8 mouse cellular contexts compared by ENCODE assay signal in the genomic region with DNA sequence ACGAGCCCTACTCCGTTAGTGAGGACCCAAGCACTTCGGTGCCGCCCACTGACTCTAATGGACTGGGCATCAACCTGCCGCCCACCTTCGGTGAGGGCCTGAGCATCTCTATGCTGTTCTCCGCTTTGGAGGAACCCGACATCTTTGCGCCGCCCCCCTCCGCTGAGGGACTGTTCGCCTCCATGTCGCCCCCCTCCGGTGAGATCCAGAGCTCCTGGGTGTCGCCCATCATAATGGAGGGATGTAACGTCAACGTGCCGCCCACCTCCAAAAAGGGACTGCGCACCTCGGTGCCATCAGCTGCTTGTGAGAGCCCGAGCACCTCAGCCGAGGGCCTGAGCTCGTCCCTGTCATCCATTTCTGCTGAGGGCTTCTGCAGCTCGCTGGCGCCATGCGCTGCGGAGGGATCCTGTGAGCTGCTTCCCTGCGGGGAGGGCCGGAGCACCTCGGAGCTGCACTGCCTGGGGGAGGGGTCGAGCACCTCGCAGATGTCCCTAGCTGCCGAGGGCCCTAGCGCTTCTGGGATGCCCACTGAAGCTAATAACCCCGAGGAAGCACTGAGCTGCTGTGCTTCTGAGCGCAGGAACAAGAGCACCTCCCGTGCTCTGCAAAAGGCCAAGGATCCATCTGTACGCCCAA. TPM values are rescaled to one million over a fixed set of nuclear protein-coding genes. Genes with fewer than 3 reads are reported as not detected.
A peak's percentile ranks its signal among the peaks of the same experiment; 100 is the strongest.
DNase-seq lines count a peak whose midpoint lies in the region; ATAC-seq and TF ChIP-seq lines count a peak whose summit lies in the region.

No protein-coding gene starts in this region.

- no peaks in the 10 kb centered on the region; the same call in 1 of the 2 replicates for H3K4me1 ChIP-seq in cortical plate, adult 2 months (ENCODE audit: control insufficient read depth, insufficient read depth, low read length)
- H3K4me1 ChIP-seq in hindbrain, postnatal 0 days (ENCODE audit: insufficient read depth, low read length): no peaks in the 10 kb centered on the region

- no peaks in the 10 kb centered on the region for H3K36me3 ChIP-seq in hindbrain, postnatal 0 days (ENCODE audit: insufficient read depth, low read length)

- no peaks in the 10 kb centered on the region; the same call in 1 of the 2 replicates for H3K27me3 ChIP-seq in hindbrain, postnatal 0 days (ENCODE audit: insufficient read depth, low read length)

- TF ChIP-seq CTCF in cortical plate, adult 2 months (IDR thresholded peaks at IDR 0.05; ENCODE audit: extremely low read depth, insufficient read depth, low read length): peak; percentile 35; the same call in 1 of the 2 replicates
- TF ChIP-seq CTCF in hindbrain, postnatal 0 days (IDR thresholded peaks at IDR 0.05; ENCODE audit: low read depth): peak; percentile 63
- TF ChIP-seq CTCF in left cerebral cortex, adult 2 months (IDR thresholded peaks at IDR 0.05): peak; percentile 56

- H3K9me3 ChIP-seq in hindbrain, postnatal 0 days (ENCODE audit: low read length): no peaks in the 10 kb centered on the region

- H3K4me2 ChIP-seq in hindbrain, postnatal 0 days (ENCODE audit: low read depth, low read length): peak overlapping the region; percentile 61

- peak; percentile 48 for DNase-seq in adipocyte (ENCODE audit: low spot score)
- DNase-seq in gastrocnemius, adult 8-10 months (ENCODE audit: low spot score in 2 of 2): peak; percentile 17 to 28
- DNase-seq in hindbrain, postnatal 0 days (ENCODE audit: low spot score): peak; percentile 83
- peak; percentile 78 to 79 for DNase-seq in left cerebral cortex, adult 2 months (ENCODE audit: extremely low spot score in 1 of 2, low spot score in 2 of 2)
- peak; percentile 64 to 78 for DNase-seq in lung, postnatal 4 days
- DNase-seq in retina, postnatal 1 day: peak; percentile 83
- DNase-seq in urinary bladder, adult 2 months (ENCODE audit: low spot score): peak; percentile 42

- peak overlapping the region; percentile 72 for H3K4me3 ChIP-seq in cortical plate, adult 2 months (ENCODE audit: insufficient read depth, low read length)
- peak overlapping the region; percentile 56 for H3K4me3 ChIP-seq in hindbrain, postnatal 0 days (ENCODE audit: low read length)
- peak overlapping the region; percentile 69 for H3K4me3 ChIP-seq in left cerebral cortex, adult 2 months

- 33% methylated on average over 37 of the region's 38 CpGs for WGBS in hindbrain, postnatal 0 days

- H3K27ac ChIP-seq in cortical plate, adult 2 months (ENCODE audit: insufficient read depth, low read length): peak overlapping the region; percentile 79
- peak overlapping the region; percentile 92 for H3K27ac ChIP-seq in hindbrain, postnatal 0 days
- H3K27ac ChIP-seq in left cerebral cortex, adult 2 months: peak overlapping the region; percentile 92

- intact Hi-C loops in left cerebral cortex, adult 2 months (cut with DNase I): loop anchor here (5.0 kb wide), 1 partner anchor 891 kb away; a partner anchor contains a TSS

- TF ChIP-seq POLR2A in cortical plate, adult 2 months (IDR thresholded peaks at IDR 0.05; ENCODE audit: extremely low read depth, insufficient read depth, low read length): no peak

- ATAC-seq in hindbrain, postnatal 0 days: peak; percentile 89

- peak overlapping the region; percentile 78 for H3K9ac ChIP-seq in hindbrain, postnatal 0 days (replicated peaks; ENCODE audit: low read length)

RNA-seq across cellular contexts. Expression of a gene that starts 1.2 kb away (rescaled TPM):
- polyA plus RNA-seq in cortical plate, adult 2 months (2012; rRNA removed): 89.5 and 93.4 TPM in 2 replicates
- total RNA-seq in gastrocnemius, adult 8-10 months (2022): 1 to 10 TPM in 2 of 4 experiments, under 1 TPM in 2; 0.58 to 1.5 (median 1.0) TPM
- 237 and 253 TPM in 2 replicates for total RNA-seq in hindbrain, postnatal 0 days (2014; rRNA removed)
- polyA plus RNA-seq in hindbrain, postnatal 0 days (2015; fragmentation: Nextera tagmentation; extraction: Ambion mirVana): 196 and 211 TPM in 2 replicates
- 100 to 1,000 TPM; 142 to 145 TPM for total RNA-seq in left cerebral cortex, adult 2 months (2021)
- 9.8 and 10.7 TPM in 2 replicates for polyA plus RNA-seq in urinary bladder, adult 2 months (2012; rRNA removed)

RNA-seq across cellular contexts. Expression of a gene that starts 41.8 kb away (rescaled TPM):
- 13.1 and 14.1 TPM in 2 replicates for polyA plus RNA-seq in cortical plate, adult 2 months (2012; rRNA removed)
- total RNA-seq in gastrocnemius, adult 8-10 months (2022): 1 to 10 TPM; 7.2 to 8.2 (median 7.9) TPM
- total RNA-seq in hindbrain, postnatal 0 days (2014; rRNA removed): 12.8 and 21.9 TPM in 2 replicates
- 31.9 and 35.7 TPM in 2 replicates for polyA plus RNA-seq in hindbrain, postnatal 0 days (2015; fragmentation: Nextera tagmentation; extraction: Ambion mirVana)
- total RNA-seq in left cerebral cortex, adult 2 months (2021): 10 to 100 TPM; 17.2 to 18.5 TPM
- polyA plus RNA-seq in urinary bladder, adult 2 months (2012; rRNA removed): 11.8 and 12.5 TPM in 2 replicates

Comparison
In these comparisons a context has a peak if more than half of its experiments do, and no peak if none do; other contexts are left out.
1. Peak in every context shown above with its lines: DNase-seq, ATAC-seq, H3K4me3 ChIP-seq and H3K27ac ChIP-seq.
2. DNase-seq: peak in every context shown above with its lines; median percentile 83 in hindbrain, postnatal 0 days; 83 in retina, postnatal 1 day; 78 in left cerebral cortex, adult 2 months; 71 in lung, postnatal 4 days; 48 in adipocyte; 42 in urinary bladder, adult 2 months; 22 in gastrocnemius, adult 8-10 months.
3. RNA of a gene that starts 1.2 kb away (total RNA-seq): 237 to 253 TPM in hindbrain, postnatal 0 days and 142 to 145 TPM in left cerebral cortex, adult 2 months; 0.58 to 1.5 TPM in gastrocnemius, adult 8-10 months; every median in the first group is over 10 times any median in the second.